Mouse (Mus musculus) CH12.LX (cell line): ENCODE data around the gene Pla2g4e. TPM values are rescaled to one million over a fixed set of nuclear protein-coding genes. Genes with fewer than 3 reads are reported as not detected.

Experiments
- DNase-seq: peaks from one replicate; pipeline ENCODE4 v3.0.0-alpha.2; 2013; ENCODE audit errors: extremely low read depth
- H3K27ac ChIP-seq: 2 replicates; pipeline ENCODE4 v1.5.1; 2012; ENCODE audit warnings: low read depth, mild to moderate bottlenecking, control low read depth, moderate library complexity; ENCODE audit not compliant: insufficient read depth
- H3K27me3 ChIP-seq: replicated peaks from 2 replicates; pipeline ENCODE3; 2012; ENCODE audit warnings: inconsistent platforms
- H3K36me3 ChIP-seq, 2 experiments: replicated peaks in 1 of 2; 2 replicates each; pipeline versions ENCODE3 to v1.6.1; 2012; ENCODE audit warnings: inconsistent platforms in 1 of 2, low read length in 1 of 2, mild to moderate bottlenecking in 1 of 2, mixed read lengths in 1 of 2, moderate library complexity in 1 of 2; ENCODE audit not compliant: control insufficient read depth in 1 of 2, insufficient read depth in 1 of 2
- H3K4me1 ChIP-seq, 2 experiments: 2 replicates each; pipeline ENCODE4 v1.6.1; 2012; ENCODE audit warnings: inconsistent platforms in 1 of 2, moderate library complexity in 1 of 2; ENCODE audit not compliant: insufficient read depth in 2 of 2, control insufficient read depth in 1 of 2
- H3K4me2 ChIP-seq: 2 replicates; pipeline ENCODE4 v1.6.1; 2012; ENCODE audit warnings: low read depth, mild to moderate bottlenecking, control low read depth; ENCODE audit not compliant: poor library complexity, insufficient read depth, severe bottlenecking
- H3K4me3 ChIP-seq, 3 experiments: fragments of 150-350 bp in 1 of 3; sonication (generic) in 1 of 3; replicated peaks in 1 of 3; 2 replicates each; pipeline versions ENCODE3 to v1.5.1; 2011 to 2012; ENCODE audit warnings: low read depth in 2 of 3, low read length in 2 of 3, mild to moderate bottlenecking in 2 of 3, moderate library complexity in 2 of 3, control low read depth in 1 of 3, improper control_type of control experiment in 1 of 3, inconsistent platforms in 1 of 3, mixed read lengths in 1 of 3; ENCODE audit not compliant: poor library complexity in 1 of 3
- H3K79me2 ChIP-seq: replicated peaks from 2 replicates; pipeline ENCODE4 v1.6.1; 2012; ENCODE audit warnings: mild to moderate bottlenecking, moderate library complexity; ENCODE audit not compliant: control insufficient read depth, poor library complexity, insufficient read depth, severe bottlenecking; ENCODE audit errors: extremely low read depth
- H3K9ac ChIP-seq: 2 replicates; pipeline ENCODE4 v1.6.1; 2012; ENCODE audit warnings: low read depth, mild to moderate bottlenecking, control low read depth, moderate library complexity; ENCODE audit not compliant: insufficient read depth
- H3K9me3 ChIP-seq: replicated peaks from 2 replicates; pipeline ENCODE3; 2012; ENCODE audit warnings: low read length, inconsistent platforms, mixed read lengths
- CHD1 ChIP-seq: IDR thresholded peaks from 2 replicates; pipeline ENCODE4 v1.6.1; 2012; ENCODE audit warnings: low read depth, low read length, improper control_type of control experiment, inconsistent platforms
- CTCF ChIP-seq, 2 experiments: IDR thresholded peaks in 1 of 2; conservative IDR thresholded peaks in 1 of 2; 2 replicates each; pipeline ENCODE4 v1.5.1; 2011 to 2012; ENCODE audit warnings: low read depth in 2 of 2, low read length in 2 of 2, improper control_type of control experiment in 1 of 2, inconsistent platforms in 1 of 2, mild to moderate bottlenecking in 1 of 2, moderate library complexity in 1 of 2
- ELF1 ChIP-seq: IDR thresholded peaks from 2 replicates; pipeline ENCODE4 v1.6.1; 2014; ENCODE audit warnings: low read depth, mild to moderate bottlenecking, inconsistent platforms, low read length, improper control_type of control experiment
- JUND ChIP-seq: conservative IDR thresholded peaks from 2 replicates; pipeline ENCODE4 v1.6.1; 2011; ENCODE audit warnings: low read depth, low read length, improper control_type of control experiment
- KAT2A ChIP-seq: IDR thresholded peaks from 2 replicates; pipeline ENCODE4 v1.6.1; 2012; ENCODE audit warnings: low read length, improper control_type of control experiment, inconsistent platforms; ENCODE audit not compliant: insufficient replicate concordance
- MAFK ChIP-seq: IDR thresholded peaks from 2 replicates; pipeline ENCODE4 v1.6.1; 2011; ENCODE audit warnings: low read length, improper control_type of control experiment; ENCODE audit not compliant: insufficient replicate concordance
- MAZ ChIP-seq: IDR thresholded peaks from 2 replicates; pipeline ENCODE4 v1.6.1; 2012; ENCODE audit warnings: low read depth, mild to moderate bottlenecking, inconsistent platforms, low read length, improper control_type of control experiment, moderate library complexity
- MYC ChIP-seq: IDR thresholded peaks from 2 replicates; pipeline ENCODE4 v1.6.1; 2011; ENCODE audit warnings: low read depth, mild to moderate bottlenecking, improper control_type of control experiment, low read length
- NRF1 ChIP-seq: IDR thresholded peaks from 2 replicates; pipeline ENCODE4 v1.6.1; 2014; ENCODE audit warnings: low read depth, mild to moderate bottlenecking, inconsistent platforms, low read length, improper control_type of control experiment, moderate library complexity
- PAX5 ChIP-seq: IDR thresholded peaks from 2 replicates; pipeline ENCODE4 v1.6.1; 2012; ENCODE audit warnings: low read length, inconsistent platforms, mixed read lengths
- POLR2A ChIP-seq: IDR thresholded peaks from 2 replicates; pipeline ENCODE4 v1.6.1; 2011; ENCODE audit warnings: low read depth, mild to moderate bottlenecking, improper control_type of control experiment, low read length
- RCOR1 ChIP-seq: conservative IDR thresholded peaks from 2 replicates; pipeline ENCODE4 v1.6.1; 2012; ENCODE audit warnings: low read depth, mild to moderate bottlenecking, inconsistent platforms, low read length, improper control_type of control experiment
- SMC3 ChIP-seq: IDR thresholded peaks from 2 replicates; pipeline ENCODE4 v1.6.1; 2011; ENCODE audit warnings: low read depth, low read length, improper control_type of control experiment
- TCF12 ChIP-seq: IDR thresholded peaks from 2 replicates; pipeline ENCODE4 v1.6.1; 2014; ENCODE audit warnings: low read depth, mild to moderate bottlenecking, inconsistent platforms, low read length, improper control_type of control experiment
- UBTF ChIP-seq: IDR thresholded peaks from 2 replicates; pipeline ENCODE4 v1.6.1; 2012; ENCODE audit warnings: low read depth, mild to moderate bottlenecking, inconsistent platforms, low read length, improper control_type of control experiment, moderate library complexity
- USF1 ChIP-seq: IDR thresholded peaks from 2 replicates; pipeline ENCODE4 v1.6.1; 2014; ENCODE audit warnings: low read depth, mild to moderate bottlenecking, inconsistent platforms, low read length, improper control_type of control experiment
- ZC3H11A ChIP-seq: IDR thresholded peaks from 2 replicates; pipeline ENCODE4 v1.6.1; 2012; ENCODE audit warnings: low read depth, mild to moderate bottlenecking, inconsistent platforms, low read length, improper control_type of control experiment
- ZKSCAN1 ChIP-seq: IDR thresholded peaks from 2 replicates; pipeline ENCODE4 v1.6.1; 2012; ENCODE audit warnings: low read depth, inconsistent platforms, low read length, improper control_type of control experiment, borderline replicate concordance
- dilution Hi-C: fragments of 300-500 bp; cut with MboI; formaldehyde crosslinking; loops from 2 replicates; pipeline ENCODE4 v1.14.3; 2020; ENCODE audit warnings: low sequenced_read_pairs; ENCODE audit not compliant: extremely low pct_unique_long_range_greater_than_20kb, extremely low pct_ligation_motif_present
- in situ Hi-C: fragments of 300-500 bp; cut with MboI; formaldehyde crosslinking; loops from 3 replicates; pipeline ENCODE4 v1.14.3; 2019; ENCODE audit warnings: low sequenced_read_pairs, low pct_ligation_motif_present, low pct_unique_long_range_greater_than_20kb, mixed read lengths
- polyA plus RNA-seq: library from polyadenylated mRNA; unstranded; fragments of >175 nt; gene quantifications from 2 replicates; pipeline ENCODE4 v1.2.1, GENCODE M21; 2012; ENCODE audit warnings: low read depth; ENCODE audit not compliant: insufficient read length
- total RNA-seq, 2 experiments: library from RNA; depleted of rRNA; stranded (reverse); fragments of 300-350 nt in 1 of 2; fragments of >200 nt in 1 of 2; gene quantifications; 2 replicates each; pipeline ENCODE4 v1.2.3; 2012 to 2014

The Pla2g4e gene
- total and polyA plus RNA-seq, 3 experiments: not detected

DNA sequence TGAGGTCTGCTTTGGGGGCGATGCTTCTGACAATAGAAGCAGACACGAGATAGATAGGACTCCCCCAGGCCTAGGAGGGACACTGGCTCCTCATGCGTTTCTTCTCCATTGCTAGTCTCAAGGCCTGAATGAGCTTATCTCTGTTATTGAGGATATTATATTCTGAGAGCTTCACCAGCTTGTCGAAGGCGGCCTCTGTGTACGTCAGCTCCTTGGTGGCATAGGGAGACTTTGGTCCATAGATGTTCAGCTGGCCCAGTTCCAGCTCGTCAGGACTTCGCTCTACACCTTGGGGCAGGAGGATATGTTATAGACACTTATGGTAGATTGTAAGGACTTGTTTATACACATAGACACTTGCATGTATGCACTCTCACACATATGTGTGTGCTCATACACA is 77.4 kb downstream of the Pla2g4e start:
- dilution Hi-C loops (no loop called here), in situ Hi-C loops (no loop called here)
- H3K27me3 ChIP-seq: peaks cover 1% of the 10 kb centered on the region
- no peak overlapping the region for H3K9ac ChIP-seq
- no peaks in the 10 kb centered on the region for H3K79me2 ChIP-seq
- no peaks in the 10 kb centered on the region for H3K4me1 ChIP-seq
- H3K9me3 ChIP-seq: no peaks in the 10 kb centered on the region
- H3K36me3 ChIP-seq: no peaks in the 10 kb centered on the region
- H3K27ac ChIP-seq: no peak overlapping the region
- DNase-seq: no peak
- TF ChIP-seq PAX5 (no peak), UBTF (no peak), JUND (no peak), MYC (no peak), TCF12 (no peak), NRF1 (no peak), ZKSCAN1 (no peak), ELF1 (no peak), ZC3H11A (no peak), MAZ (no peak)
- H3K4me2 ChIP-seq: no peak overlapping the region
- no peak overlapping the region for H3K4me3 ChIP-seq

GRCm38 (mm10) chr2:120165474-120165873 is 79.7 kb downstream of the Pla2g4e start:
- Histone ChIP-seq H3K9me3 (no peaks in the 10 kb centered on the region), H3K79me2 (no peaks in the 10 kb centered on the region), H3K27ac (no peak overlapping the region), H3K27me3 (peaks cover 1% of the 10 kb centered on the region), H3K4me1 (no peaks in the 10 kb centered on the region), H3K9ac (no peak overlapping the region), H3K36me3 (no peaks in the 10 kb centered on the region), H3K4me3 (no peak overlapping the region), H3K4me2 (no peak overlapping the region)
- no peak for TF ChIP-seq UBTF
- no peak for TF ChIP-seq ZKSCAN1
- TF ChIP-seq CTCF (conservative IDR thresholded peaks at IDR 0.05 in 1 of 2, IDR thresholded peaks at IDR 0.05 in 1 of 2; ENCODE audit: low read depth in 2 of 2, low read length in 2 of 2): no peak
- no peak for DNase-seq
- in situ Hi-C loops (no loop called here), dilution Hi-C loops (no loop called here)

- Histone ChIP-seq H3K4me3 (no peak overlapping the region), H3K27me3 (peaks cover 1% of the 10 kb centered on the region), H3K4me1 (peaks cover 3 to 22% of the 10 kb centered on the region in 2 experiments), H3K4me2 (no peak overlapping the region), H3K79me2 (no peaks in the 10 kb centered on the region), H3K27ac (no peak overlapping the region), H3K9me3 (peaks cover 3% of the 10 kb centered on the region), H3K9ac (no peak overlapping the region), H3K36me3 (no peaks in the 10 kb centered on the region)
- no peak for DNase-seq
- TF ChIP-seq SMC3: no peak
- no peak for TF ChIP-seq MAZ
- no peak for TF ChIP-seq RCOR1
- TF ChIP-seq MAFK: no peak
- no peak for TF ChIP-seq CHD1
- TF ChIP-seq ZC3H11A: no peak
- TF ChIP-seq POLR2A: no peak
- no peak for TF ChIP-seq KAT2A
- no peak for TF ChIP-seq USF1
- TF ChIP-seq PAX5: no peak
- dilution Hi-C loops (no loop called here), in situ Hi-C loops (no loop called here)
Measured at GRCm38 (mm10) chr2:120159434-120159833, 85.7 kb downstream of the Pla2g4e start.
